Mouse (Mus musculus) forebrain, embryonic 11.5 days (tissue): Measurements from ENCODE around the gene Rngtt. TPM values are rescaled to one million over a fixed set of nuclear protein-coding genes. Genes with fewer than 3 reads are reported as not detected.
"Not testable (repeated sequence)": the region's sequence is repeated elsewhere in the genome, so short reads cannot be mapped to it uniquely, and the experiment has no call there.

ENCODE experiments used
- ATAC-seq: fragments of 200-750 bp; cut with Nextera tagmentation; replicated peaks from 2 replicates; pipeline ENCODE4 v1.8.0; 2017; ENCODE audit warnings: moderate TSS enrichment; ENCODE audit not compliant: low FRiP score
- DNase-seq: peaks from one replicate; pipeline ENCODE4 v3.0.0-alpha.2; 2017; ENCODE audit warnings: low spot score
- H3K27ac ChIP-seq: fragments of 300-500 bp; sonication (generic); 2 replicates; pipeline ENCODE4 v1.5.1; 2014; ENCODE audit warnings: low read depth, low read length
- H3K27me3 ChIP-seq: fragments of 300-500 bp; sonication (generic); 2 replicates; pipeline ENCODE4 v1.6.1; 2014; ENCODE audit warnings: mild to moderate bottlenecking, low read length, mixed read lengths; ENCODE audit not compliant: control insufficient read depth, insufficient read depth
- H3K36me3 ChIP-seq: fragments of 300-500 bp; sonication (generic); 2 replicates; pipeline ENCODE4 v1.6.1; 2014; ENCODE audit warnings: mild to moderate bottlenecking, low read length, moderate library complexity, mixed read lengths; ENCODE audit not compliant: control insufficient read depth, insufficient read depth
- H3K4me1 ChIP-seq: fragments of 300-500 bp; sonication (generic); replicated peaks from 2 replicates; pipeline ENCODE4 v1.6.1; 2014; ENCODE audit warnings: low read length, mixed read lengths; ENCODE audit not compliant: control insufficient read depth, insufficient read depth
- H3K4me2 ChIP-seq: fragments of 300-500 bp; sonication (generic); 2 replicates; pipeline ENCODE4 v1.6.1; 2014; ENCODE audit warnings: low read depth, mild to moderate bottlenecking, low read length, moderate library complexity, mixed read lengths; ENCODE audit not compliant: severe bottlenecking
- H3K4me3 ChIP-seq: fragments of 300-500 bp; sonication (generic); 2 replicates; pipeline ENCODE4 v1.5.1; 2014; ENCODE audit warnings: low read depth, low read length
- H3K9ac ChIP-seq: fragments of 300-500 bp; sonication (generic); 2 replicates; pipeline ENCODE4 v1.6.1; 2014; ENCODE audit warnings: low read length
- H3K9me3 ChIP-seq: fragments of 300-500 bp; sonication (generic); 2 replicates; pipeline ENCODE4 v1.6.1; 2016; ENCODE audit warnings: low read length, mixed read lengths; ENCODE audit not compliant: control insufficient read depth
- WGBS: fragments of 180-500 bp; shearing (Covaris S2); extraction: QIAGEN DNeasy Blood & Tissue Kit; methylation state at CpG from one replicate; pipeline ENCODE4 v1.1.7; 2014; 5-methylcytosine and 5-hydroxymethylcytosine counted together
- polyA plus RNA-seq: library from polyadenylated mRNA; unstranded; fragments of >200 nt; fragmentation: Nextera tagmentation; extraction: Ambion mirVana; gene quantifications from 2 replicates; pipeline ENCODE4 v1.2.1, GENCODE M21; 2014

Gene Rngtt
- polyA plus RNA-seq, 1 experiment from 2014 or later, result 44.2 TPM

DNA sequence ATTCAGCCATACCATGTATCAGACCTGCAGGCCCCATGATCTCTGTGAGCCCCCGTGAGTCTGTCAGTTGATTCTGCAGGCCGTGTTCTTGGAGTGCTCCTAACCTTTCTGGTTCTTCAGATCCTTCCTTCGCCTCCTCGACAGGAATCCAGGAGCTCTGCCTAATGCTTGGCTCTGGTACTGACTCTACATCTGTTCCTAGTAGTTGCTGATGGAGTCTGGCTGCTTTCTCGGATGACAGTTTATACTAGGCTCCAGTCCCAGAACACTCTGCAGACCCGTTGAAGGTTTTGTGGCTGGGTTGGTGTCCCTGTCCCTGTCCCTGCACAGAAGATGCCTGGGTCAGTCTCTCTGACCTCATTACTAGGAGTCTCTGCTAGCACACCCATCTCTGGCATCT lies 131.8 kb downstream of the Rngtt start:
- Histone ChIP-seq H3K4me3 (no peak overlapping the region), H3K9ac (no peak overlapping the region), H3K36me3 (no peaks in the 10 kb centered on the region), H3K9me3 (no peaks in the 10 kb centered on the region), H3K4me1 (no peaks in the 10 kb centered on the region), H3K27ac (no peak overlapping the region), H3K4me2 (no peak overlapping the region), H3K27me3 (no peaks in the 10 kb centered on the region)
- ATAC-seq, result no peak
- DNase-seq, result no peak
- 94% methylated on average over 6 of the region's 6 CpGs for WGBS

DNA sequence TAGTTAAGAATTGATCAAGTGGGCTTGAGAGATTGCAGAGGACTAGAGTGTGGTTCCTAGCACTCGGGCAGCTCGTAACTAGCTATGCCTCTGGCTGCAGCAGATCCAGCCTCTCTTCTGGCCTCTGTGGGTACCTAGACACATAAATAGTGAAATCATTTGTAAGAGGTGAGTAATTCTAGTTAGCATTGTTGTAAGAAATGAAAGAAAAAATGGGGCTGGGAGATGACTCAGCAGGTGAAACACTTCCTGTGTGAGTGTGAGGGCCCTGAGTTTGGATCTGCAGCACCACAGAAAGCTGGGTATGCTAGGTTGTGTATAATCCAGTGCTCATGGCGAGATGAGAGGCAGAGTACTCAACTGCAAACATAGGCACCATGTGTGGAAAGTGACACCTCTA lies 136.2 kb downstream of the Rngtt start:
- H3K4me2 ChIP-seq, result no peak overlapping the region
- H3K36me3 ChIP-seq, result no peaks in the 10 kb centered on the region
- DNase-seq (no peak), ATAC-seq (no peak)
- no peaks in the 10 kb centered on the region for H3K4me1 ChIP-seq
- H3K27me3 ChIP-seq, result no peaks in the 10 kb centered on the region
- no peak overlapping the region for H3K4me3 ChIP-seq
- WGBS, result 90% methylated on average over 3 of the region's 3 CpGs
- H3K27ac ChIP-seq, result no peak overlapping the region
- no peak overlapping the region for H3K9ac ChIP-seq
- no peaks in the 10 kb centered on the region for H3K9me3 ChIP-seq

DNA sequence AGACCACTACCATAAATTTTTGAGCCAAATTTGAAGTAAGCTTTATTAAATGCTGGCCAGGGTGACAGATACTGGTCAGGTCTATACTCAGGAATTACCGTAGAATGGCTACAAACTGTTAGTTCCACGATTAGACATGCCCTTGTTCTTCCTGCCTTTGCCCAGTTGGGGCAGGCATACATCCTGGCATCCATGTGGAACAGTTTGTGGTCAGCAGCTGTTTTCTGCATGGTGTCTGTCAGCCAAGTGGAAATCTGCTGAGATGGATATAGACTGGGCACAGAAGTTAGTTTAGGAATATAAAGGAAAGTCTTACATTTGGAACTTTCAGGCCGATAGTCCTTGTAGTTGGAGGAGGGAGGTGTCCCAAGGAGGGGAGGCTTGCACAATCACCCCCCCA lies 136.8 kb downstream of the Rngtt start:
- no peak for ATAC-seq
- no peak for DNase-seq
- H3K9ac ChIP-seq, result no peak overlapping the region
- H3K4me3 ChIP-seq, result no peak overlapping the region
- H3K27ac ChIP-seq, result no peak overlapping the region
- no peak overlapping the region for H3K4me2 ChIP-seq
- no peaks in the 10 kb centered on the region for H3K36me3 ChIP-seq
- H3K27me3 ChIP-seq, result no peaks in the 10 kb centered on the region
- 94% methylated on average over 3 of the region's 3 CpGs for WGBS
- H3K4me1 ChIP-seq, result no peaks in the 10 kb centered on the region
- H3K9me3 ChIP-seq, result no peaks in the 10 kb centered on the region

DNA sequence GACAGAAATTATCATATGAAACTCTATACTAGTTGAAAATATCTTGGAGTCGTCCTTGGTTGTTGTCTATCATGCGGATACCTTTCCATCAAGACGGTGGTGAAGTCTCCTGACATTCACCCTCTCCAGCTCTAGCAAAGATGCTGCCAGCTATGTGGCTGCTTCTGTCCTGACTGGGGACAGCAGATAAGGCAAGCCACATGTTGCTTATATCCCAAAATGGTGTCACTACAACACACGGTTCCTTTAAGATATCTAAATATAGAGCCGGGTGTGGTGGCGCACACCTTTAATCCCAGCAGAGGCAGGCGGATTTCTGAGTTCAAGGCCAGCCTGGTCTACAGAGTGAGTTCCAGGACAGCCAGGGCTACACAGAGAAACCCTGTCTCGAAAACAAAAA lies 140.2 kb downstream of the Rngtt start:
- H3K4me1 ChIP-seq, H3K27me3 ChIP-seq, DNase-seq, H3K9ac ChIP-seq, H3K9me3 ChIP-seq, H3K27ac ChIP-seq, H3K4me3 ChIP-seq, H3K4me2 ChIP-seq, H3K36me3 ChIP-seq, ATAC-seq: not testable (repeated sequence)
- WGBS, result 87% methylated on average over 8 of the region's 8 CpGs

DNA sequence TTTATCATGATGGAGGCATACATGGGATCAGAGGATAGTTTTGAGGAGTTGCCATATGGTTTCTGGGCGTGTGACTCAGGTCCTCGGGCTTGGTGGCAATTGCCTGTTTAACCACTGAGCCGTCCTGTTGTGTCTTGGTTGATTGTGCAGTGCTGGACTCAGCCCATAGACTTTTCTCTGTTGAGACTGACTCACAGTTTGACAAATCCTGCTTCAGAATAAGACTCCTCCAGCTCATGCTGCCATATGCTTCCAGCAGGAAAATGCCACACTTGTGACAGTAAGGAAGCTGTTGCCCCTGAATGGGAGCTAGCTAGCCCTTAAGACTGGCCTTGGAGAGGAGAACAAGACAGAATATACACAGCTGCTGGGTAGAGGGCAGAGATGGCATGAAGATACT lies 149.7 kb downstream of the Rngtt start:
- WGBS, result 88% methylated on average over 3 of the region's 3 CpGs
- Histone ChIP-seq H3K4me2 (no peak overlapping the region), H3K36me3 (no peaks in the 10 kb centered on the region), H3K4me3 (no peak overlapping the region), H3K27me3 (no peaks in the 10 kb centered on the region), H3K9me3 (no peaks in the 10 kb centered on the region), H3K4me1 (no peaks in the 10 kb centered on the region), H3K9ac (no peak overlapping the region), H3K27ac (no peak overlapping the region)
- DNase-seq (no peak), ATAC-seq (no peak)

DNA sequence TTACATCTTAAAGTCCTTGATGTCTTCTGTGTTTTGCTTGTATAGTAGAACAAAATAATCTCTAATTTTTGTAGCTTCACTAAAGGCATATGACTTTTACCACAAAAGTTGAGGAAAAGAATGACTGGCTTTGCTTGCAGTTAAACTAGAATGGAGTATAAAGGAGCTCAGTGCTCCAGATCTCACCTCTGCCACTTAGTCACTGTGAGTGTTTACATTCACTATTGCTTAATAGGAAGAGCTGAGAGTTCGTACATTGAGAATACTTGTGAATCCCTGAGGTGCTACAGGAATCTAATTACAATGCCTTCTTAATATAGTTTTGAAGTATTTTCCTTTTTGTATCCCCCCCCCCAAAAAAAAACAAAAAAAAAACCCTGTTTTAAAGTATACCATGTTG lies 154.3 kb downstream of the Rngtt start:
- Histone ChIP-seq H3K27ac (no peak overlapping the region), H3K4me1 (no peaks in the 10 kb centered on the region), H3K27me3 (no peaks in the 10 kb centered on the region), H3K36me3 (no peaks in the 10 kb centered on the region), H3K4me2 (no peak overlapping the region), H3K9ac (no peak overlapping the region), H3K4me3 (no peak overlapping the region), H3K9me3 (no peaks in the 10 kb centered on the region)
- 82% methylated on average over 1 of the region's 1 CpGs for WGBS
- ATAC-seq (no peak), DNase-seq (no peak)

DNA sequence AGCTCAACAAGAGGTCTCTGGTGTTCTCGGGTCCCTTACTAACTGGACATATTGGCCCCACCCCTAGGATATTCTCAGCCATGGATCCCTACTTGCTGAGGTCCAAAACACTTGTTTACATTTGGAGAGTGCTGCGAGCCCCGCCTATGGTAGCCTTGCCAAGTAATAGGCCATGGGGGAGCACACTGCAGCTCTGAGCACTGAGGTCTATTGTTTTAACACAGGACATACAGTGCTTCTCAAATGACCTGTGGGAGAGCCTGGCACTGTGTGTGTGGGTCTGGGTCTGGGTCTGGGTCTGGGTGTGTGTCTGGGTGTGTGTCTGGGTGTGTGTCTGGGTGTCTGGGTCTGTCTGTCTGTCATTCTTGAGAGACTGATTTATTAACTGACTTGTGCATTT lies 155.8 kb downstream of the Rngtt start:
- no peak overlapping the region for H3K27ac ChIP-seq
- H3K9me3 ChIP-seq, result no peaks in the 10 kb centered on the region
- no peak for DNase-seq
- H3K4me2 ChIP-seq, result no peak overlapping the region
- no peak overlapping the region for H3K4me3 ChIP-seq
- no peaks in the 10 kb centered on the region for H3K4me1 ChIP-seq
- H3K27me3 ChIP-seq, result no peaks in the 10 kb centered on the region
- no peak for ATAC-seq
- WGBS, result 91% methylated on average over 3 of the region's 3 CpGs
- no peaks in the 10 kb centered on the region for H3K36me3 ChIP-seq
- no peak overlapping the region for H3K9ac ChIP-seq

DNA sequence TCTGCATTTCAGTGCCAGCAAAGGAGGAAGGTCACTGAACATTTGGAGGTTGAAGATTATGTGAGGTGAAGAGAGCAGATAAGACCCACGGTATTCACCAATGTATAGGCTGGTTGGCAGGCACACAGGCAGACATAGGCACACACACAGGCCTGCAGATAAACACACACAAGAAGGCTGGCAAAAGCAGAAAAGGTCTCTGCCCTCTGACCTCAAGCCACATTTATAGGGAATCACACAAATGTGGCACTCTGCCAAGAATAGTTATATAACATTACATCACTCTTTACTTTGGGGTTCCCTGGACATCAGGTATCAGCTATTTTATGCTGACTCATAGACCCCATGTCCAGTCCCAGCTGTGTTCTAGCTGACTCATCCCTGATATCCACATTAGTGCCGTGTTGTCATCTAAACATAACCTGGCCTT lies 156.9 kb downstream of the Rngtt start:
- H3K27ac ChIP-seq, result no peak overlapping the region
- WGBS, result 91% methylated on average over 2 of the region's 2 CpGs

DNA sequence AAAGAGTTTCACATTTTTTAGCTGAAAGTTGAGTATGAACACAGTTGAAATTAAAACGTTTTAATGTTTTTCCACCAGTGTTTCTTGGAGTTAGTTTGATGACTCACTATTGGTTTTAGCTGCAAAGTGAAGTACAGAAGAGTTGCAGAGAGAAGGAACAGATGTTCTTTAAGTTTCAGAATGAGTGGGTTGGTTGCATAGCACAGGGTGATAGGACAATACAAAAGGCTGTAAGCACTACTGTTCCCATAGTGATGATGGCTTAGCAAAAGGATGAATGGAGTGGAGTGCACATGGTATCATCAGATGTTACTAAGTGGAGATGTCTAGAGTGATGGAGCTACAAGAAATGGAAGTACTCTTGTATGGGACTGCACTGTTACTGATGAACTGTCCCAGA lies 157.5 kb downstream of the Rngtt start:
- no peak for DNase-seq
- ATAC-seq, result no peak
- no peak overlapping the region for H3K27ac ChIP-seq
- no peaks in the 10 kb centered on the region for H3K4me1 ChIP-seq
- 83% methylated on average over 1 of the region's 1 CpGs for WGBS
- H3K36me3 ChIP-seq, result no peaks in the 10 kb centered on the region
- no peaks in the 10 kb centered on the region for H3K27me3 ChIP-seq
- no peak overlapping the region for H3K4me2 ChIP-seq
- no peak overlapping the region for H3K4me3 ChIP-seq
- H3K9me3 ChIP-seq, result no peaks in the 10 kb centered on the region
- H3K9ac ChIP-seq, result no peak overlapping the region

More for the DNA sequence above, 156.9 kb downstream of the Rngtt start:
- no peaks in the 10 kb centered on the region for H3K27me3 ChIP-seq
- no peaks in the 10 kb centered on the region for H3K36me3 ChIP-seq
- H3K4me3 ChIP-seq, result no peak overlapping the region
- H3K9me3 ChIP-seq, result no peaks in the 10 kb centered on the region
- no peak overlapping the region for H3K4me2 ChIP-seq
- no peaks in the 10 kb centered on the region for H3K4me1 ChIP-seq
- ATAC-seq (no peak), DNase-seq (no peak)
- H3K9ac ChIP-seq, result no peak overlapping the region
